9 mouse cellular contexts compared by ENCODE assay signal in the genomic region with DNA sequence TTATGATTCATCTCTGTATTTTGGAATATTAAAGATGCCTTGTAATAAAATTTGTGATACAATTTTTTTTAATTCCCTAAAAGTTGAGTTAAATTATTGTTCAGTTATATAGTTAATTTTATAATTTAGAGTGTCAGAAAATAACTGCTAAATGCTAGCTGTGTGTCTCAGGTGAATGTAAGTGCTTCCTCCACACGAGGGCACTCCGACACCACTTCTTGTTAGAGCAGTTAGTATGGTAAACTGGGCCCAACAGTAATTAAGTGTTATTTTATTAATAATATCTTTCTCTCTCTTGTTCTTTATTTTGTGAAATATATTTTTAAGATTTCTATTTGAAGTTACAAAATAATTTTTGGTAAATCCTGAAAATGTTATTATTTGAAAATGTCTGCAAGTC. TPM values are rescaled to one million over a fixed set of nuclear protein-coding genes. Genes with fewer than 3 reads are reported as not detected.
DNase-seq lines count a peak whose midpoint lies in the region; ATAC-seq and TF ChIP-seq lines count a peak whose summit lies in the region.
"Had no signal": no experiment of that assay in that cellular context is flagged by ENCODE, and none has a peak within 500 bp of the region (broad histone marks: within the 10 kb centered on the region; RNA-seq: fewer than 3 reads in every experiment).

No protein-coding gene starts in this region.

- no peak overlapping the region for H3K4me3 ChIP-seq in stomach, postnatal 0 days (ENCODE audit: low read depth, low read length)
- H3K4me3 ChIP-seq in intestine, embryonic 16.5 days (ENCODE audit: low read length): no peak overlapping the region
- H3K4me3 ChIP-seq: limb, embryonic 13.5 days had no signal

- H3K27me3 ChIP-seq in stomach, postnatal 0 days (ENCODE audit: control insufficient read depth, insufficient read depth, low read length): no peaks in the 10 kb centered on the region
- no peaks in the 10 kb centered on the region for H3K27me3 ChIP-seq in intestine, embryonic 16.5 days (replicated peaks; ENCODE audit: control insufficient read depth, insufficient read depth, low read length)
- H3K27me3 ChIP-seq: limb, embryonic 13.5 days had no signal

- WGBS in stomach, postnatal 0 days: 71% methylated on average over 2 of the region's 2 CpGs
- WGBS in intestine, embryonic 16.5 days: 72% methylated on average over 2 of the region's 2 CpGs

- H3K36me3 ChIP-seq in stomach, postnatal 0 days (ENCODE audit: control insufficient read depth, insufficient read depth, low read length): peaks cover 2% of the 10 kb centered on the region; the same call in 1 of the 2 replicates
- peaks cover 11% of the 10 kb centered on the region for H3K36me3 ChIP-seq in intestine, embryonic 16.5 days (ENCODE audit: control insufficient read depth, insufficient read depth, low read length)

- no peak overlapping the region for H3K9ac ChIP-seq in stomach, postnatal 0 days (ENCODE audit: low read length)
- H3K9ac ChIP-seq in intestine, embryonic 16.5 days (ENCODE audit: low read depth, low read length): no peak overlapping the region
- H3K9ac ChIP-seq: limb, embryonic 13.5 days had no signal

- peak; percentile 72 for TF ChIP-seq CTCF in stomach, postnatal 0 days (IDR thresholded peaks at IDR 0.05; ENCODE audit: low read depth)

- no peak overlapping the region for H3K4me2 ChIP-seq in stomach, postnatal 0 days (replicated peaks; ENCODE audit: low read depth)
- no peak overlapping the region for H3K4me2 ChIP-seq in intestine, embryonic 16.5 days (ENCODE audit: low read depth, low read length)
- H3K4me2 ChIP-seq: limb, embryonic 13.5 days had no signal

- TF ChIP-seq EP300 in stomach, postnatal 0 days (optimal IDR thresholded peaks at IDR 0.05): no peak

- ATAC-seq in stomach, postnatal 0 days (ENCODE audit: low FRiP score, low TSS enrichment): no peak
- no peak for ATAC-seq in intestine, embryonic 16.5 days

- H3K9me3 ChIP-seq in stomach, postnatal 0 days (ENCODE audit: control insufficient read depth, low read length): no peaks in the 10 kb centered on the region
- no peaks in the 10 kb centered on the region for H3K9me3 ChIP-seq in intestine, embryonic 16.5 days (ENCODE audit: control insufficient read depth, low read length)
- H3K9me3 ChIP-seq: limb, embryonic 13.5 days had no signal

- intact Hi-C loops in left cerebral cortex, postnatal 36 days (cut with DNase I): loop anchor here (2.0 kb wide), 2 partner anchors 127 to 219 kb away; no protein-coding TSS in a partner anchor

- no peaks in the 10 kb centered on the region for H3K4me1 ChIP-seq in stomach, postnatal 0 days (replicated peaks; ENCODE audit: control insufficient read depth, insufficient read depth)
- H3K4me1 ChIP-seq in intestine, embryonic 16.5 days (ENCODE audit: control insufficient read depth, insufficient read depth, low read length): no peaks in the 10 kb centered on the region
- H3K4me1 ChIP-seq: limb, embryonic 13.5 days had no signal

- DNase-seq in cerebellum, adult 18-20 months: peak; percentile 38 to 45
- DNase-seq in cerebellum, adult 11 months: no peak
- peak; percentile 40 for DNase-seq in left cerebral cortex, adult 11 months (ENCODE audit: low spot score)
- no peak for DNase-seq in left cerebral cortex, postnatal 36 days (ENCODE audit: low spot score in 2 of 2)
- DNase-seq in MN1 (ENCODE audit: low spot score): peak; percentile 31
- peak; percentile 71 for DNase-seq in kidney, postnatal 10 days
- DNase-seq in stomach, postnatal 0 days (ENCODE audit: low spot score): peak; percentile 44

- no peak overlapping the region for H3K27ac ChIP-seq in stomach, postnatal 0 days (replicated peaks)
- no peak overlapping the region for H3K27ac ChIP-seq in intestine, embryonic 16.5 days (ENCODE audit: low read length)
- H3K27ac ChIP-seq: limb, embryonic 13.5 days had no signal

RNA-seq across cellular contexts. Expression of a gene that starts 51.7 kb away (rescaled TPM):
- 100 to 1,000 TPM; 122 to 164 TPM for total RNA-seq in left cerebral cortex, postnatal 36 days (2021)
- polyA plus RNA-seq in stomach, postnatal 0 days (2015; fragmentation: Nextera tagmentation; extraction: Ambion mirVana): 104 and 105 TPM in 2 replicates
- polyA plus RNA-seq in intestine, embryonic 16.5 days (2015; fragmentation: Nextera tagmentation; extraction: Ambion mirVana): 154 and 164 TPM in 2 replicates

Comparison
In these comparisons a context has a peak if more than half of its experiments do, and no peak if none do; other contexts are left out.
1. DNase-seq: peak in cerebellum, adult 18-20 months (2 of 2), left cerebral cortex, adult 11 months (single experiment), MN1 (single experiment), kidney, postnatal 10 days (single experiment) and stomach, postnatal 0 days (single experiment); none in cerebellum, adult 11 months (single experiment) and left cerebral cortex, postnatal 36 days (0 of 2).